Mouse (Mus musculus) erythroblast, embryonic 14.5 days (primary cell): ENCODE data around the gene Txnrd1.

Experiments
- GATA1 ChIP-seq: IDR thresholded peaks from 2 replicates; pipeline ENCODE4 v1.6.1; 2012; ENCODE audit warnings: low read length, inconsistent platforms, mixed read lengths
- TAL1 ChIP-seq: IDR thresholded peaks from 3 replicates; pipeline ENCODE4 v1.6.1; 2012; ENCODE audit warnings: low read length, inconsistent platforms, mixed read lengths

DNA sequence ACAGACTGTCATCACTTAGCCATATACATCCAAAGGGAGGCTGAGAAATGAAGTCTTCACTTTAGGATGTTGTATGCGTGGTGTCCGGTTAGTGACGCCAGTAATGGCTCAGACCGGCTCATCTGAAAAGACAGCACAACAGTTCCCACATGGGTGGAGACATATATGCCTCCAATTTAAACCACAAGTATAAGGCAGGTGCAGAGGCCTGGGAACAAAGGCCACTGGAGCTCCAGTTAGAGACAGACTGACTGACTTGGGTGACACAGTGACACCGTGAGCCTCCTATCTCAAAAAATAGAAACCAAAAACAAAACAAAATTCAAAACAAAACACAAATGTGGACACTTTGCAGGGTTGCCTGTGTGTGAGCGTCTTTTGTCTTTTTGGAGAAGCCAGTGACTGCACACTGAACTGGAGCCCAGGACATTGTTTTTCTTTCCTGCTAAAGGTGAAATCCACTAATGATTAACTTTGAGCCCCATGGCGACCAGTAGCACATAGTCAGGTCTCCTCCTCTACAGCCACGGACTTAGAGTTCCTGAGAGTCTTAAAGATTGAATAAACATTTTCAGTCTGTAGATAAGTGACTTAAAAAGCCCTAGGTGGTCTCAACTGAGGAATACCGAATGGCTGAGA is 14.2 kb downstream of the Txnrd1 start:
- TF ChIP-seq GATA1, result no peak
- no peak for TF ChIP-seq TAL1
